Mouse (Mus musculus) midbrain, embryonic 12.5 days (tissue): ENCODE results near the gene Eipr1. TPM values are rescaled to one million over a fixed set of nuclear protein-coding genes. Genes with fewer than 3 reads are reported as not detected.
"Not testable (repeated sequence)": the region's sequence is repeated elsewhere in the genome, so short reads cannot be mapped to it uniquely, and the experiment has no call there.

Experiments
- ATAC-seq: fragments of 200-750 bp; cut with Nextera tagmentation; 2 replicates; pipeline ENCODE4 v1.8.0; 2017; ENCODE audit warnings: low read depth, moderate TSS enrichment, moderate library complexity; ENCODE audit not compliant: low FRiP score
- H3K27ac ChIP-seq: fragments of 300-500 bp; sonication (generic); replicated peaks from 2 replicates; pipeline ENCODE4 v1.5.1; 2016; ENCODE audit warnings: mild to moderate bottlenecking
- H3K27me3 ChIP-seq: fragments of 300-500 bp; sonication (generic); 2 replicates; pipeline ENCODE4 v1.6.1; 2016; ENCODE audit warnings: mild to moderate bottlenecking
- H3K36me3 ChIP-seq: fragments of 300-500 bp; sonication (generic); 2 replicates; pipeline ENCODE4 v1.6.1; 2016
- H3K4me1 ChIP-seq: fragments of 300-500 bp; sonication (generic); 2 replicates; pipeline ENCODE4 v1.6.1; 2016
- H3K4me2 ChIP-seq: fragments of 300-500 bp; sonication (generic); replicated peaks from 2 replicates; pipeline ENCODE4 v1.6.1; 2016; ENCODE audit warnings: mild to moderate bottlenecking, moderate library complexity
- H3K4me3 ChIP-seq: fragments of 300-500 bp; sonication (generic); 2 replicates; pipeline ENCODE4 v1.5.1; 2016; ENCODE audit warnings: mild to moderate bottlenecking
- H3K9ac ChIP-seq: fragments of 300-500 bp; sonication (generic); replicated peaks from 2 replicates; pipeline ENCODE4 v1.6.1; 2016; ENCODE audit warnings: mild to moderate bottlenecking, moderate library complexity
- H3K9me3 ChIP-seq: fragments of 300-500 bp; sonication (generic); 2 replicates; pipeline ENCODE4 v1.6.1; 2016; ENCODE audit warnings: mild to moderate bottlenecking
- whole genome bisulfite sequencing: fragments of 180-500 bp; shearing (Covaris S2); methylation state at CpG from one replicate; pipeline ENCODE4 v1.1.7; 2016; 5-methylcytosine and 5-hydroxymethylcytosine counted together
- polyA plus RNA-seq: library from polyadenylated mRNA; unstranded; fragments of >200 nt; fragmentation: Nextera tagmentation; extraction: Ambion mirVana; gene quantifications from 2 replicates; pipeline ENCODE4 v1.2.1, GENCODE M21; 2016

The Eipr1 gene
- polyA plus RNA-seq, 1 experiment from 2014 or later, result 53.6 TPM

GRCm38 (mm10) chr12:28914056-28914455, 162.5 kb downstream of the Eipr1 start:
- not testable (repeated sequence) for H3K4me2 ChIP-seq, H3K4me3 ChIP-seq, H3K9me3 ChIP-seq, H3K36me3 ChIP-seq, H3K9ac ChIP-seq, H3K27ac ChIP-seq, H3K27me3 ChIP-seq, ATAC-seq
- WGBS, result 77% methylated on average over 1 of the region's 1 CpGs
- peaks cover 15% of the 10 kb centered on the region; the same call in 1 of the 2 replicates for H3K4me1 ChIP-seq

Other genes starting within 250 kb of the Eipr1 start
- 0.20 TPM in 1 of 2 replicates, not detected in the other for gene Dcdc2c, start 199.4 kb upstream of the Eipr1 start, polyA plus RNA-seq
- gene Allc, start 169.3 kb upstream of the Eipr1 start, polyA plus RNA-seq, result not detected in 2 replicates
- gene Colec11, start 128.4 kb upstream of the Eipr1 start, polyA plus RNA-seq, result 0.17 TPM in 1 of 2 replicates, not detected in the other
- gene Rps7, start 115.8 kb upstream of the Eipr1 start, polyA plus RNA-seq, result 607 and 611 TPM in 2 replicates
- gene Rnaseh1, start 102.2 kb upstream of the Eipr1 start, polyA plus RNA-seq, result 29.4 and 31.1 TPM in 2 replicates
- 36.5 and 37.8 TPM in 2 replicates for gene Adi1, start 76.6 kb upstream of the Eipr1 start, polyA plus RNA-seq
- 42.1 and 45.8 TPM in 2 replicates for gene Trappc12, start 1.3 kb upstream of the Eipr1 start, polyA plus RNA-seq